Mouse (Mus musculus): Measurements from ENCODE around the gene Blvrb. TPM values are rescaled to one million over a fixed set of nuclear protein-coding genes. Genes with fewer than 3 reads are reported as not detected.

The Blvrb gene
- total and polyA plus RNA-seq, 2 experiments from 2014 or later = 33.3 to 59.7 TPM

DNA sequence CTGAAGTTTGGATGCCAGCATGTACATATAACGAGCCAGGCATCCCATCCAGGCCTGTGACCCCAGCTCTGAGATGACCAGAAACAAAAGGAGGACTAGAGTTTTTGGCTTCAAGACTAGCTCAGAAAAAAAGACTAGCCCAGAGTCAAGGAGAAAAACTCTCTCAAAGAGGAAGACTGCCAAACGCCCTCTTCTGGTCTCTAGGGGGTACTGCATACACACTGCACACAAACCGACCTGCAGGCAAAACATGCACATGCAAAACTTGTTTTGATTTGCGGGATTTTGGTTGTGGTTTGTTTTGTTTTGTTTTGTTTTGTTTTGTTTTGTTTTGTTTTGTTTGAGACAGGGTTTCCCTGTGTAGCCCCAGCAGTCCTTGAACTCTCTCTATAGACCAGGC lies 7.8 kb upstream of the Blvrb start:
- Histone ChIP-seq H3K9me3 (replicated peaks; ENCODE audit: control insufficient read depth, low read length) (no peaks in the 10 kb centered on the region), H3K9ac (replicated peaks; ENCODE audit: low read depth, low read length) (no peak overlapping the region), H3K36me3 (replicated peaks; ENCODE audit: control insufficient read depth, insufficient read depth, low read length) (no peaks in the 10 kb centered on the region), H3K4me3 (ENCODE audit: low read depth, low read length) (no peak overlapping the region), H3K4me2 (ENCODE audit: low read depth, low read length) (no peak overlapping the region), H3K27me3 (ENCODE audit: control insufficient read depth, insufficient read depth, low read length) (no peaks in the 10 kb centered on the region), H3K27ac (ENCODE audit: low read depth) (no peak overlapping the region), H3K4me1 (ENCODE audit: control insufficient read depth, insufficient read depth) (no peaks in the 10 kb centered on the region)
- ATAC-seq (ENCODE audit: insufficient read depth, low read depth) (no peak), DNase-seq (ENCODE audit: low spot score) (no peak)
- WGBS = 70% methylated on average over 4 of the region's 4 CpGs
- TF ChIP-seq CTCF (IDR thresholded peaks at IDR 0.05; ENCODE audit: low read depth) (peak; percentile 1; the same call in 1 of the 2 replicates), EP300 (IDR thresholded peaks at IDR 0.05; ENCODE audit: low read depth) (no peak)

DNA sequence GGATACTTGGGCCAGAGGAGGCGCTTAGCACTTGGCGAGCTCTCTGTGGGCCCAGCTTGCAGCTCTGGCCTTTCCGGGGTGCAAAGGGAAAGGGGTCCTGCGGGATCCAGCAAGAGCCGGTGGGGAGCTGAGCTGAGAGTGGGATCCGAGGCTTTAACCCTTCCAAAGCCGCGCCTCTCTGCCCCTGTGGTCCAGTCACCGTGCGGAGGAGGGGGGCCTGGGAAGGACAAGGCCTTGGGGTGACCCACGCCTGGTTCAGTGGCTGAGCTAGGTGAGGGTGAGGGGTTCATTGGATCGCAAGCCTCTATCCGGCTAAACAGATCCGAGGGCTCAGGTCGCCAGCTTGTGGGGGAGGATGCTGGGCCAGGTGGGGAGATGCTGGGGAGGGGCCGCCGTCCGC lies 1.7 kb upstream of the Blvrb start:
- peaks cover 6% of the 10 kb centered on the region for H3K4me1 ChIP-seq (ENCODE audit: control insufficient read depth, insufficient read depth)
- peak overlapping the region; percentile 83 for H3K4me2 ChIP-seq (ENCODE audit: low read depth, low read length)
- H3K27ac ChIP-seq (ENCODE audit: low read depth) = no peak overlapping the region
- no peaks in the 10 kb centered on the region for H3K36me3 ChIP-seq (replicated peaks; ENCODE audit: control insufficient read depth, insufficient read depth, low read length)
- peak overlapping the region; percentile 12; the same call in 1 of the 2 replicates for H3K9ac ChIP-seq (replicated peaks; ENCODE audit: low read depth, low read length)
- TF ChIP-seq CTCF (IDR thresholded peaks at IDR 0.05; ENCODE audit: low read depth) (no peak), EP300 (IDR thresholded peaks at IDR 0.05; ENCODE audit: low read depth) (no peak)
- 13% methylated on average over 18 of the region's 18 CpGs for WGBS
- H3K9me3 ChIP-seq (replicated peaks; ENCODE audit: control insufficient read depth, low read length) = no peaks in the 10 kb centered on the region
- ATAC-seq (ENCODE audit: insufficient read depth, low read depth) (no peak), DNase-seq (ENCODE audit: low spot score) (no peak)
- peak overlapping the region; percentile 42 for H3K4me3 ChIP-seq (ENCODE audit: low read depth, low read length)
- H3K27me3 ChIP-seq (ENCODE audit: control insufficient read depth, insufficient read depth, low read length) = 0 out of 2 replicates have a peak, but pooled peaks cover 15% of the 10 kb centered on the region

DNA sequence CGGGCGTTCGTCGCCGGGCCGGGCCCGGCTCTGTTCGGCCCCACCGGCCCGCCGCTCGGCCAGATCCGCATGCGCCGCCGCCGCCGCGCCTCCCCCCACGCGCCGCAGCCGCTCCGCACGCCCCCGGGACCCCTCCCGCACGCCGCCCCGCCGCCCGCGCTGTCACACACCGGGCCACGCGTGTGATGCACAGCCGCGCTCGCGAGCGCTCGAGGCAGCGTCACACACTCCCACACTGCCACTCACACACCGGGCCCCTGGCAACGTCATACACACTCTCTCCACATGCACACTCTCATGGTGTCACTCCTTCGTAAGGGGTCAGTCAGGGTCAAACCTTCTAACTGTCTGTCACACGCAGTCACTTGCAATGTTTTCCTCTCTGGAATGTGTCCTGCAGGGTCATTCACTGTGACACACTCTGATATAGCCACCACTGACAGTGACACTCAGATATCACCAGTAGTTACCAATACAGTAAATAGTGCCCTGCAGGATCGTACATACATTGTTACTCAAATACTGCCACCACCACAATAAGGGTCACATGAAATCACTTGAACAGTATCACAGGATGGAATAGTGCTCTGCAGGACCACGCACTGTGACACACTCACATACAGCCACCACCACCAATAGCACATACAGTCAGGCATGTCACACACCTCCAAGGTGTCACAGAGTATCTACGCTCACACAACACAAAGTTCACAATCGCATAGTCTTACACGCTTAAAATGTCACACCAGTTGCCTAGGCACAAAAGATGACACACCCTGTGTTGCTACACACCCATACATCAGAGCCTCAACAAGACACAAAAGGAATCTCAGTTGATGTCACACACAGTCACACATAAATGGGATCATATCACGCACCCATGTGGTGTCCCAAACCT lies 1.0 kb upstream of the Blvrb start:
- WGBS = 9% methylated on average over 42 of the region's 53 CpGs
- Histone ChIP-seq H3K4me3 (ENCODE audit: low read depth, low read length) (peak overlapping the region; percentile 42), H3K9ac (replicated peaks; ENCODE audit: low read depth, low read length) (peak overlapping the region; percentile 12; the same call in 1 of the 2 replicates), H3K27me3 (ENCODE audit: control insufficient read depth, insufficient read depth, low read length) (0 out of 2 replicates have a peak, but pooled peaks cover 15% of the 10 kb centered on the region), H3K4me2 (ENCODE audit: low read depth, low read length) (peak overlapping the region; percentile 83), H3K27ac (ENCODE audit: low read depth) (no peak overlapping the region), H3K36me3 (replicated peaks; ENCODE audit: control insufficient read depth, insufficient read depth, low read length) (no peaks in the 10 kb centered on the region), H3K4me1 (ENCODE audit: control insufficient read depth, insufficient read depth) (peaks cover 6% of the 10 kb centered on the region), H3K9me3 (replicated peaks; ENCODE audit: control insufficient read depth, low read length) (no peaks in the 10 kb centered on the region)
- TF ChIP-seq CTCF (IDR thresholded peaks at IDR 0.05; ENCODE audit: low read depth) = no peak
- TF ChIP-seq EP300 (IDR thresholded peaks at IDR 0.05; ENCODE audit: low read depth) = no peak
- ATAC-seq (ENCODE audit: insufficient read depth, low read depth) = peak; percentile 14; the same call in 1 of the 2 replicates
- peak; percentile 27 for DNase-seq (ENCODE audit: low spot score)

DNA sequence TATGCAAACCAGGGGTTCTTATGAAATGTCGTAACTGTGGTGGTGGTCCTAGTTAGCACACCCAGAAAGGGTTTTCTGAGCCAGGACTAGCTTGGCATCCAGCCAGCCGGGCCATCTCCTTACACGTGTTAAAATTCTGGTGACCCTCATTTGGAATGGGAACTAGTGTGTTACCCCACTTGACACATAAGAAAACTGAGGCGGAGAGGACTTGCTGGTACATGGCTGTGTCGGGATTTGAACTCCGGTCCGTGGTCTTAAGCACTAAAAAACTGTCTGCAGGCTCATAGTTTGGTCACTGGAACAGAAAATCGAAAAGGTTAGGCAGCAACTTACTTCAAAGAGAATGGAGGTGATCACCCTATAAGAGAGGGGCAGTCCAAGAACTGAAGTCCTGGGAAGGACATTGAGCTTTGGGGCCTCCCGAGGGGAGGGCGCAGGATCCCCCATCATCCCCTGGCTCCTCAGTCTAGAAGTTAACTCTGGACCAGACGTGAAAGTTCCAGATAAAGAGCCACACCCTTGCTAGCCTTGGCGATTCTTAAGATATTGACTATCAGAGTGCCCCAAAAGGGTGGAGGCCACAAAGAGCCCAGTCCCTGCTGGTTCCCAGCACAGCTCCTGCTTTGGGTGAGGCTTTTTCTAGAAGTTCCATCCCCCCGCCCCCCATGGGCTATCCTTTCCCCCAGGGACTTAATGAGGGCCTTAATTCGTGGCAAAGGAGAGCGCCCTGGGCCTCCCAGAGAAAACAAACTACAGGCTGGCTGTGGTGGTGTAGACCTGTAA lies 836 bp downstream of the Blvrb start:
- Histone ChIP-seq H3K4me2 (ENCODE audit: low read depth, low read length) (peak overlapping the region; percentile 83), H3K9me3 (replicated peaks; ENCODE audit: control insufficient read depth, low read length) (no peaks in the 10 kb centered on the region), H3K36me3 (replicated peaks; ENCODE audit: control insufficient read depth, insufficient read depth, low read length) (no peaks in the 10 kb centered on the region), H3K4me3 (ENCODE audit: low read depth, low read length) (peak overlapping the region; percentile 53), H3K4me1 (ENCODE audit: control insufficient read depth, insufficient read depth) (peaks cover 6% of the 10 kb centered on the region), H3K27me3 (ENCODE audit: control insufficient read depth, insufficient read depth, low read length) (0 out of 2 replicates have a peak, but pooled peaks cover 15% of the 10 kb centered on the region), H3K27ac (ENCODE audit: low read depth) (no peak overlapping the region), H3K9ac (replicated peaks; ENCODE audit: low read depth, low read length) (peak overlapping the region; percentile 40)
- DNase-seq (ENCODE audit: low spot score) = no peak
- whole genome bisulfite sequencing = 48% methylated on average over 15 of the region's 15 CpGs
- TF ChIP-seq CTCF (IDR thresholded peaks at IDR 0.05; ENCODE audit: low read depth) (no peak), EP300 (IDR thresholded peaks at IDR 0.05; ENCODE audit: low read depth) (no peak)
- no peak for ATAC-seq (ENCODE audit: insufficient read depth, low read depth)

- WGBS = 65% methylated on average over 10 of the region's 10 CpGs
- no peak for TF ChIP-seq EP300 (IDR thresholded peaks at IDR 0.05; ENCODE audit: low read depth)
- TF ChIP-seq CTCF (IDR thresholded peaks at IDR 0.05; ENCODE audit: low read depth) = peak; percentile 61
- no peak overlapping the region for H3K9ac ChIP-seq (replicated peaks; ENCODE audit: low read depth, low read length)
- no peak overlapping the region for H3K4me2 ChIP-seq (ENCODE audit: low read depth, low read length)
- peak; percentile 46 for DNase-seq (ENCODE audit: low spot score)
- H3K27me3 ChIP-seq (ENCODE audit: control insufficient read depth, insufficient read depth, low read length) = 0 out of 2 replicates have a peak, but pooled peaks cover 15% of the 10 kb centered on the region
- ATAC-seq (ENCODE audit: insufficient read depth, low read depth) = no peak
- no peaks in the 10 kb centered on the region for H3K9me3 ChIP-seq (replicated peaks; ENCODE audit: control insufficient read depth, low read length)
- H3K4me1 ChIP-seq (ENCODE audit: control insufficient read depth, insufficient read depth) = peaks cover 6% of the 10 kb centered on the region
- H3K36me3 ChIP-seq (replicated peaks; ENCODE audit: control insufficient read depth, insufficient read depth, low read length) = no peaks in the 10 kb centered on the region
- no peak overlapping the region for H3K27ac ChIP-seq (ENCODE audit: low read depth)
- H3K4me3 ChIP-seq (ENCODE audit: low read depth, low read length) = no peak overlapping the region
Measured at GRCm38 (mm10) chr7:27449256-27449862, 1.6 kb downstream of the Blvrb start.
